Mouse (Mus musculus) urinary bladder, adult 18-20 months (tissue): ENCODE measurements around the gene Lrmda.
"Not testable (repeated sequence)": the region's sequence is repeated elsewhere in the genome, so short reads cannot be mapped to it uniquely, and the experiment has no call there.

Experiments used
- DNase-seq, 2 experiments: peaks; one replicate each; pipeline ENCODE4 v3.0.0; 2022; ENCODE audit warnings: low spot score in 2 of 2, mixed read lengths in 2 of 2

The Lrmda gene

GRCm38 (mm10) chr14:22800020-22800419, 780.5 kb downstream of the Lrmda start:
- no peak for DNase-seq

DNA sequence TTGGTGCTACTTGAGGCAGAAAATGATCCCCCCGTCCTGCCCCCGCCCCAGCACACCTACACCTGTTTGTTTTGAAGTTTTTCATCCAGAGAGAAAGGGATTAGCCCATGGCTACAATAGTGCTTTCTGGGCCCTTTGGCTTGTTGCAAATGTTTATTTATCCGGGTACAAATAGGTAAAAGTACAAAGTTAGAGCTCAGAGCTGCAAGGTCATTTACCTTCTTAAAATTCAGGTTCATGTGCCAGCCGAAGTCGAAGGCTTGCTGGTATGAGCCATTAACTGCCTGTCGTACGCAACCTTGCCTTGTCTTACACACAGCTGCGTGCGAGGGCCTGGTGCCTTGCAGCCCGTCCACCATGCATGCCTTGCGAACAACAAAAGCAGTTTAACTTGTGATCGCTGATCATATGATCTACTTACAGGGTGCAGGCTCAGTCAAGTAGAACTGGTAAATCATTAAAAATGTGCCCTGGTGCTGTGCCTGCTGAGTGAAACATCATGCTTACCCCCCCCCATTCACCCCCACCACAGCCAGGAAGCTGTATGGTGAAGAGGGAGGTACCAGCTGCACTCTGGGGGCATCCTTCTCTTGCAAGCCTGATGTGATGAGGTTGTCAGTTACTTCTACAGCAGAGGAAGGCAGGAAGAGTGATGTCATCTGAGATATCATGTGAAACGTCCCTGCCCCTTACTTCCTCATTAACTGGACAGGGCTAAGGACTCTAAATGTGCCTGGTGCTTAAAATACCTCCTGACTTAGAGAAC, 781.5 kb downstream of the Lrmda start:
- no peak for DNase-seq

GRCm38 (mm10) chr14:22801714-22802113, 782.2 kb downstream of the Lrmda start:
- DNase-seq, result not testable (repeated sequence)

- DNase-seq, result no peak
Observed at GRCm38 (mm10) chr14:22807324-22807723, 787.8 kb downstream of the Lrmda start.

GRCm38 (mm10) chr14:22807726-22808594, 788.4 kb downstream of the Lrmda start:
- peak; percentile 42 to 55 for DNase-seq

GRCm38 (mm10) chr14:22808595-22809166, 789.2 kb downstream of the Lrmda start:
- peak in 1 of 2 experiments; percentile 42 for DNase-seq

GRCm38 (mm10) chr14:22809229-22809628, 789.7 kb downstream of the Lrmda start:
- peak in 1 of 2 experiments; percentile 56 for DNase-seq

- no peak for DNase-seq
Observed at GRCm38 (mm10) chr14:22810531-22810930, 791.0 kb downstream of the Lrmda start.

DNA sequence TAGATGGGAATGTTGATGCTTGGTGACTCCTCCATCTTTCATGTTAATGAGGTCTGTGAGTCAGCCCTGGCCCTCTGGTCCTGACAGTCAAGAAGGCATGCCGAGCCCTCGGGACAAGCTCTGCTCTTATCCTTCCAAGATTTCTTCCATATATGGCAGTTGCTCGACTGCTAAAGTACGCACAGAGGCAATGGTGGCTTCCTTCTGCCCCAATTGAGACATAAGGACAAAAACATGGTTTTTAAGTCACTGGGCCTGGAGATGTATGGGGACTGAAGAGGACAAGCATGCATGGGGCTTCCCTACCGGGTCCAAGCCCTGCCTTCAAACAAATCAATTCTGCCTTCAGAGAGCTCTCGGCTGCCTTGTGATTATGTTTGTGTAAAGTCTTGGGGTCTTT, 793.3 kb downstream of the Lrmda start:
- no peak for DNase-seq

- DNase-seq, result no peak
Observed at GRCm38 (mm10) chr14:22813389-22813788, 793.9 kb downstream of the Lrmda start.

GRCm38 (mm10) chr14:22814811-22815345, 795.4 kb downstream of the Lrmda start:
- DNase-seq, result no peak

DNA sequence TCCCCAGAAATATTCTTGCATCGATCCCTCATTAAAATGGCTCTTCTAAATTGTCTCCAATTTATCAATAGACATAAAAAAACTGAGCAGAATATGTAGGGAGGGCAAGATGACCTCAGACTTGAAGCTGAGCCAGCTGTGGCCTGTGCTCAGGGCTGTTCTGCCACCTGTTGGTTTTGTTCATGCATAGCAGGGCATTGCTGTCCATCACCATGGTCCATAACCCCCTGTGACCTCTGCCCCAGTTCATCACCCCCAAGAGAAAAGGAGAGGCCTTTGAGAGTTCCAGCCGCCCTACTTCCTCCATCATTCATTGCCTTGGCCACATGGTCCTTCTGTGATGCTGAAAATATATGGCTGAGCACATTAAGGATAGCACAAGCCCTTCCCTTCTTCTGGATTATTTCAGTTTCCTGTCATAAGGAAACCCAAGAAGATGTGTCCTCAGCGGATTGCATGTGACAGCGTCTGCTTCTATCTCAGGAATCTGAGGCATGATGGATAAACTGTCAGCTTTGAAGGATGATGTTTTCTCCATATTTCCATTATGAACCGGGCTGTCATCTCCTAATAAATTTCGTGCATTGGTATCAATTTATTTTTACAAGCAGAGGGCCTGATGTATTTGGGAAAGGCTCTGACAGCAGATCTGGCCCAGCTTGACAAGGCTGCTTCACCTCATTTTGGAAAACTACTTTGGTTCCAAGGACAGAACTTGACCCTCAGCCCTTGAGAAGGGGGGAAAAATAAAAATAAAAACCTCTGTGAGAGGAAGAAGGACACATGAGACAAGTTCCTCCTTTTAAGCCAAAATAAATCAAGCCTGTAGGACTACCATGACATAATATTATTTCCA, 798.1 kb downstream of the Lrmda start:
- DNase-seq, result no peak

DNA sequence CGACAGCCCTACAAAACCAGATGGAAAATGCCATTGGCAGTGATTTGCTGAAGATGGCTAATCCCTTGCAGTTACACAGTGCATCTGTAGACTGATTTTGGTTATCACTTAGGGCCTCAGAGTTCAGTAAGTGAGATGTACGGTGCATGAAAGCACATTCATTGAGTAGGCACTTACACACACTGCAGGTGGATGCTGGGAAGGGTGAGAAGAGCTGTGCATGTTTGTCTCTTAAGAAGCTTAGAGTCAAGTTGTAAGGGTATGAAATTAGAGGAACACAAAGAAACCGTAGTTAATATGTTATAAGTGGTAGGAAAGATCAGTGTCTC, 798.7 kb downstream of the Lrmda start:
- DNase-seq, result no peak

GRCm38 (mm10) chr14:22822942-22823341, 803.4 kb downstream of the Lrmda start:
- DNase-seq, result no peak

GRCm38 (mm10) chr14:22826825-22827224, 807.3 kb downstream of the Lrmda start:
- DNase-seq, result no peak

DNA sequence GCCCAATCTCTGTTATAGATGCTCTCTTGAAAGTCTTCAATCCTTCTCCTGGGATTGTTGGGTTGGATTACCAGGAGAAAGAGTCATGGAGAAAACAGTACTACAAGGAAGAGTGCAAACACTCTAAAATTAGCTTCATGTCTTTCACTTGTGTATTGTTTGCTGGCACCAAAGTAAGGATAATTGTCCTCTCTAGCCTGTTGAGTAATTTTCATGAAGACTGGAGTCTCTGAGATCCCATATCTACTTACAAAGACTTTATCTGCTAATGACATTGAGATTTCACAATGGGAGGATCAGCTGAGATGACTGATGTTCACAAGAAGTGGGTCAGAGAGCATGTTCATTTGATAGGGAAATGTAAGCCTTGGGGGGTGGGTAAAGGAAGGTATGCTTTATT, 817.5 kb downstream of the Lrmda start:
- DNase-seq, result no peak

DNA sequence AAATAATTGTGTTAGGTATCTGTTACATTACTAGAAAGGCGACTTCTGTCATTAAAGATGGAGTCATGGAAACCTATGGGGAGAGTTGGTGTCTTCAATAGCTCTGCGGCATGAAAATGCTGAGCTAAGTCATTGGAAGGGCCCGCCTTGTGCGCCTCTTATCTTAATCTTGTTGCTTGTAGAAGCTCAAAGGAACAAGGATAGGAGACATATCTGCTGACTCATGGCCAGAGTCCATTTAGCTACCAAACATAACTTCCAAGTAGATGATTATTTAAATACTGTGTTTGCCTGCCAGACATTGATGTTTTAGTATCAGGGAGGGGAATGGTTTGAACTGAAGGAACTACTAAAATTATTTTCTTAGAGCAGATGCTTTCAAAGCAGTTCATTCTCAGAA, 821.6 kb downstream of the Lrmda start:
- no peak for DNase-seq

DNA sequence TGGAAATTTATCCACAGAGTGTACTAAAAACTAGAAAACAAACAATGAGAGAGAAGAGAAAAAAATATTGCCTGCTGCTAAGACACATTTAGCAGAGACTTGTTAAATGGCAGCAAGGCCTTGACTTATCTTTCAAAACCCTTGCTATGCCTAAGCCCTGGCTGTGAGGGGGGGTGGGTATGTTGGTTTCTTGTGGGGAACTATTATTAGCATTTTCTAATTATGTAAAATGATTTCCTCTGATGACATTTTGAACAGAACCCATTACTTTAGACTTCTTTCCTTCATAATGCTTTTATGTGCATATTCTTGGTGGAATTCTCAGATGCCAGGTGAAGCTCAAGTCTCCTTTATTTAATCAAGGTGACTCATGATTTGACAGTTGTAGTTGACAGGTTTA, 824.5 kb downstream of the Lrmda start:
- DNase-seq, result no peak

- no peak for DNase-seq
Observed at GRCm38 (mm10) chr14:22845401-22845800, 825.9 kb downstream of the Lrmda start.

GRCm38 (mm10) chr14:22847011-22847786, 827.7 kb downstream of the Lrmda start:
- no peak for DNase-seq

- DNase-seq, result no peak
Observed at GRCm38 (mm10) chr14:22849108-22849507, 829.6 kb downstream of the Lrmda start.
